In genomic region chr7:38131186-38131585, GRCm38 (mm10) we compare ENCODE assay signal across 8 mouse cellular contexts. TPM values are rescaled to one million over a fixed set of nuclear protein-coding genes. Genes with fewer than 3 reads are reported as not detected.
A peak's percentile ranks its signal among the peaks of the same experiment; 100 is the strongest.
DNase-seq lines count a peak whose midpoint lies in the region; ATAC-seq lines count a peak whose summit lies in the region.

No protein-coding gene starts in this region.

- intact Hi-C loops in gastrocnemius, postnatal 36 days (cut with DNase I) = loop anchor here (10.0 kb wide), 1 partner anchor 756 kb away; no protein-coding TSS in a partner anchor

- H3K27ac ChIP-seq in forebrain, embryonic 16.5 days (ENCODE audit: low read length) = no peak overlapping the region
- no peak overlapping the region for H3K27ac ChIP-seq in midbrain, embryonic 13.5 days

- 39% methylated on average over 5 of the region's 5 CpGs for WGBS in forebrain, embryonic 16.5 days
- 31% methylated on average over 5 of the region's 5 CpGs for WGBS in midbrain, embryonic 13.5 days

- no peaks in the 10 kb centered on the region for H3K4me1 ChIP-seq in forebrain, embryonic 16.5 days (replicated peaks; ENCODE audit: control insufficient read depth, insufficient read depth, low read length)
- H3K4me1 ChIP-seq in midbrain, embryonic 13.5 days (replicated peaks) = peaks cover 5% of the 10 kb centered on the region; the same call in 1 of the 2 replicates

- no peak overlapping the region for H3K4me3 ChIP-seq in forebrain, embryonic 16.5 days (replicated peaks; ENCODE audit: low read length)
- no peak overlapping the region for H3K4me3 ChIP-seq in midbrain, embryonic 13.5 days (replicated peaks)

- H3K9me3 ChIP-seq in forebrain, embryonic 16.5 days (ENCODE audit: control insufficient read depth, low read length) = no peaks in the 10 kb centered on the region
- no peaks in the 10 kb centered on the region for H3K9me3 ChIP-seq in midbrain, embryonic 13.5 days

- no peak overlapping the region for H3K9ac ChIP-seq in forebrain, embryonic 16.5 days (replicated peaks; ENCODE audit: low read depth, low read length)
- no peak overlapping the region for H3K9ac ChIP-seq in midbrain, embryonic 13.5 days (replicated peaks)

- no peaks in the 10 kb centered on the region for H3K27me3 ChIP-seq in forebrain, embryonic 16.5 days (replicated peaks; ENCODE audit: control insufficient read depth, insufficient read depth, low read length)
- H3K27me3 ChIP-seq in midbrain, embryonic 13.5 days = no peaks in the 10 kb centered on the region

- no peaks in the 10 kb centered on the region for H3K36me3 ChIP-seq in forebrain, embryonic 16.5 days (ENCODE audit: control insufficient read depth, insufficient read depth)
- H3K36me3 ChIP-seq in midbrain, embryonic 13.5 days = no peaks in the 10 kb centered on the region

- DNase-seq in gastrocnemius, postnatal 10 days = peak; percentile 38
- DNase-seq in gastrocnemius, postnatal 36 days = no peak
- DNase-seq in B cell, adult 2 months = peak; percentile 64 to 69
- DNase-seq in ZHBTc4 (ENCODE audit: low read depth, low spot score) = peak; percentile 61
- peak; percentile 29 to 68 for DNase-seq in kidney, postnatal 36 days
- DNase-seq in thymus, postnatal 10 days (ENCODE audit: low spot score in 2 of 2) = peak; percentile 28 to 70

- H3K4me2 ChIP-seq in forebrain, embryonic 16.5 days (ENCODE audit: low read length) = no peak overlapping the region
- no peak overlapping the region for H3K4me2 ChIP-seq in midbrain, embryonic 13.5 days (replicated peaks)

- ATAC-seq in forebrain, embryonic 16.5 days = peak; percentile 57
- ATAC-seq in midbrain, embryonic 13.5 days = peak; percentile 63

RNA-seq across cellular contexts. Expression of gene Ccne1, which starts 23.9 kb away (rescaled TPM):
- total RNA-seq in gastrocnemius, postnatal 10 days (2021) = 1 to 10 TPM; 3.1 to 8.2 TPM
- total RNA-seq in gastrocnemius, postnatal 36 days (2021) = 1 to 10 TPM in 1 of 2 experiments, under 1 TPM in 1; 0.49 to 1.5 TPM
- polyA plus RNA-seq in forebrain, embryonic 16.5 days (2015; fragmentation: Nextera tagmentation; extraction: Ambion mirVana) = 14.3 and 14.5 TPM in 2 replicates
- polyA plus RNA-seq in midbrain, embryonic 13.5 days (2015; fragmentation: Nextera tagmentation; extraction: Ambion mirVana) = 15.7 and 17.6 TPM in 2 replicates

RNA-seq across cellular contexts. Expression of gene 1600014C10Rik, which starts 51.8 kb away (rescaled TPM):
- 10 to 100 TPM; 15.1 to 15.8 TPM for total RNA-seq in gastrocnemius, postnatal 10 days (2021)
- 10 to 100 TPM; 22.1 to 23.9 TPM for total RNA-seq in gastrocnemius, postnatal 36 days (2021)
- 17.7 and 18.7 TPM in 2 replicates for polyA plus RNA-seq in forebrain, embryonic 16.5 days (2015; fragmentation: Nextera tagmentation; extraction: Ambion mirVana)
- 21.7 and 22.6 TPM in 2 replicates for polyA plus RNA-seq in midbrain, embryonic 13.5 days (2015; fragmentation: Nextera tagmentation; extraction: Ambion mirVana)

Comparison
In these comparisons a context has a peak if more than half of its experiments do, and no peak if none do; other contexts are left out.
1. DNase-seq: peak in gastrocnemius, postnatal 10 days (single experiment), B cell, adult 2 months (2 of 2), ZHBTc4 (single experiment), kidney, postnatal 36 days (2 of 2) and thymus, postnatal 10 days (2 of 2); none in gastrocnemius, postnatal 36 days (0 of 2).